Mouse (Mus musculus) mouse trophoblast stem cell (cell line): ENCODE measurements at regions not wholly inside any gene's neighbourhood (a gene's known extent, or its start where the extent isn't known, plus 50 kb on each side); places are given as distances from the start of the nearest gene placed in this dataset.

Source experiments
- in situ Hi-C, 2 experiments: fragments of 300-500 bp; cut with MseI, MboI; formaldehyde crosslinking; loops; 2 replicates in 1 of 2; 3 replicates in 1 of 2; pipeline ENCODE4 v1.15.1; 2025

- in situ Hi-C loops: no loop called here
These were observed 545.6 kb downstream of the Tfap2b start for GRCm38 (mm10) chr1:19754346-19754745.

DNA sequence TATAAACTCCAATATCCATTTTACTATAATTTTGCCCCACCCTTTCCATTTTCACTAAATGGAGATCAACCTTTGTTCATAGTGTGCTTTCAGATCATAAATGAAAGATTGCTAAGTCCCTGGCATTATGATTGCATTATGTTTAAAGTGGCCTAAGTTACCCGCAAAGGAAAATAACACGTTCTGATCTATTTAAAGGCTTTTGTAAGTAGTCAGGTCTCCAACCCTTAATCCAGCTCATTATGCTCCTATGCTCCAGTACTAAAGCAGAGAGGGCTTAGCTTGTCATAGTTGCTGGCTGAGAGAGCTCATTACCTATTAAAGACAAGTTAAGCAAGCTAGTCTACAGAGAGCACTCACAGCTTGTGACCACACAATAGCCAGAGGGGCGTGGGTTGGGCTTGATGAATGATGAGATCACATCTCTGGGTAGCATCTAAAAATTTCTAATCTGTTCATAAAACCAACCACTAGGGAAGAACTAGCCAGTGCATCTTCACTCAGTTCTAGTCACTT, 549.3 kb downstream of the Tfap2b start:
- in situ Hi-C loops: no loop called here

DNA sequence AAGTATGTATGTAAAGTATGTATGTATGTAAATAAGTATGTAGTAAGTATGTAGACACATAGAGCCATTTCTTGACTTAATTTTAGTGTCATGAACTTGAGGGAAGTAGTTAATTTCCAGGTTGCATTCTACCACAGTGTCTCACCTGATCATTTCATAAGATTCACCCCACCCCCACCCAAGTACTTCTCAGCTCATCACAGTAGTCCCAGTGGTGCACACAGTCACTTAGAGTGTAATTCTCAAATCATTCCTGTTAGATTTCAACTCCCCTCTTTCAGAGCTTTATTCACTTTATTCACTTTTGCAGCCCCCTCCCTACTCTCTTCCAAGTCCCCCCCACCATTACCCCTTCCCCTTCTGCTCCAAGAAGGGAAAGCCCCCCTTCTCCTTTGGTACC, 558.2 kb downstream of the Tfap2b start:
- in situ Hi-C loops: no loop called here

- in situ Hi-C loops: no loop called here
These were observed 563.6 kb downstream of the Tfap2b start for GRCm38 (mm10) chr1:19772266-19772665.

DNA sequence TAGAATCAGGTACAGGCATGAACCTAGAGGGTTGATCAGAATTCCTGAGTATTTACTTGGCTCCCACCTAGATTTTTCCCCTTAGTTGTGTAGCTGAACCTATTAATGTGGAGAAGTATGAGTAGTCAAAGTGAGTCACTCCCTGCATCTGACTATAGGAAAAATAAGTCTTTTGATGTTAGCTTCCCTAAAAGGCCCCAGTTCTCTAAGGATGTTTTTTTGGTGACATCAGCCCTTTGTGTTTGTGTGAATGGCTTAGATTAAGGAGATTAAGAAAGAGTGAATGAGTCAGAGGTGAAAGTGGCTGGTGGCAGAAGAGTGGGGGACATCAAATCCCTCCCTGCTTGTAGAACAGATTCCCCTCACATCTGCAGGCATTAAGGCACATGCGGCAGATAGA, 565.8 kb downstream of the Tfap2b start:
- in situ Hi-C loops: no loop called here

DNA sequence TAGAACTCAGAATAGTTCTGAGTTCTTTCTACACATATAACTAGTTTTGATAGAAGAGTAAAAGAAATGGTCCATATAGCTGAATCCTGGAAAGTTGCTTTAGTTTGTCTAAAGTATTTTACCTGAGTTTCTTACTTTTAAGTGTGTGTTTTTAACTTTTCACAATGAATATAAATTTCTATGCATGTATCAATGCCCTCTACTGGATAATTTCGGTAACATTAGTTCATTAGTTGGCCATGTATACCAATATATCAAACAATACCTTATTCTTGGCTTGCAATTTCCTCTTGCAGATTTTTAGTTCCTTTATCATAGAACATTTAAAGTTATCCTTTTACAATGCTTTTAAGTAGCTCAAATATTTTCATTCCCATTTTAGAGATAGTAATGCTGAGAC, 568.8 kb downstream of the Tfap2b start:
- in situ Hi-C loops: no loop called here

- in situ Hi-C loops: no loop called here
These were observed 578.3 kb downstream of the Tfap2b start for GRCm38 (mm10) chr1:19786971-19787370.

GRCm38 (mm10) chr1:19794124-19794523, 585.4 kb downstream of the Tfap2b start:
- in situ Hi-C loops: no loop called here

DNA sequence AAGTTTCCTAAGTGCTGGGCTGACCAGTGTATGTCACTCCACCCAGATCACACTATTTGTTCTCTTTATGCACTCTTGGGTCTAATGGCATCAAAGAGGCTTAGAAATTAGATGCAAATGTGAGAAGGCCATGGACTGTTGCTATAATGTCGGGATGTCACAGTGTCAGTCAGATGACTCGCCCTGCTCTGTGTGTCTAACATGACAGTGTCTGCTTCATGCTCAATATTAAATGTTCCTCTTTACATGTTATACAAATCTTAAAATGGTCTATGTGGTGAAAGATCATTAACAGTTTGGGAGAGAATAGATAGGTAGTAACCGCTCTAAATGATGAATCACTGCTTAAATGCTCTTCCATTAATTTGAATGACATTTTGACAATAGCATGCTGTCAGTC, 617.2 kb downstream of the Tfap2b start:
- in situ Hi-C loops: no loop called here

DNA sequence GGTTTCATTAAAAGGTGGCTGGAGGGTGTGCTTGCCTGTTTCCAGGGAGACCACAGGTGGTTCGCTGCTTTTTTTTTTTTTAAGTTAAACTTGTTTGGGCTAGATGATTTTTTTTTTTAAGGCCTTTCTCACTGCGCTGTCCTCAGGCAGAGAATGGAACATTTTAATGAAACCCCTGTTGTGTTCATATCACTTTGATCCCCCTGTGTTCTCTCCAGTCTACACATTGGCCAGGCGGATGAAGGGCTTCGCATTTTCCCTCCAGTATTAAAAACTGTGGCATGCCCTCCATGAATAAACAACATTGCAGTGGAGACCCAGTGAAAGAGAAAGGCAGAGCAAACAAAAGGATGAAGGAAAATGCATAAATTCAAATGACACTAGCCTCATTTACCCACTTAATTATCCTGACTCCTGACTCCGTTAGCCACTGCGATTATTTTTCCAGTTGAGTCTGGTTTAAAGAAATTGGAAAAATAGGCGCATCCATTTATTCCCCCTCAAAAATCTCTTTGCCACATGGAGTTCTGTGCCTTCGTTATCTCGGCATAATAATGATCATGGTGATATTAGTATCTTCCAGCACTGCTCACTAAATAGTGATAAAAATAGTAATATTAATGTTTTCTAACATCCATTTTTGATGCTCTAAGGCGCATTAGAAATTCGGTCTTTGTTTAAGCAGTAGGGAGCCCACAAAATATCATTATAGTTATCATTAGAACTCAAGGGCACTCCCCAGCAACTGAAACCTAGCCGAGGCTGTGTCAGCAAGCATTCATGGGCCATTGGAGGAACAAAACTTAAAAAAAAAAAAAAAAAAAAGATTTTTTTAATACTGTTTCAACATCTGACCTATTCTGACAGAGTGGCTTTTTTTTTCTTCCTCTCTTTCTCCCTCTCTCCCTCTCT, 618.0 kb downstream of the Tfap2b start:
- in situ Hi-C loops: no loop called here

DNA sequence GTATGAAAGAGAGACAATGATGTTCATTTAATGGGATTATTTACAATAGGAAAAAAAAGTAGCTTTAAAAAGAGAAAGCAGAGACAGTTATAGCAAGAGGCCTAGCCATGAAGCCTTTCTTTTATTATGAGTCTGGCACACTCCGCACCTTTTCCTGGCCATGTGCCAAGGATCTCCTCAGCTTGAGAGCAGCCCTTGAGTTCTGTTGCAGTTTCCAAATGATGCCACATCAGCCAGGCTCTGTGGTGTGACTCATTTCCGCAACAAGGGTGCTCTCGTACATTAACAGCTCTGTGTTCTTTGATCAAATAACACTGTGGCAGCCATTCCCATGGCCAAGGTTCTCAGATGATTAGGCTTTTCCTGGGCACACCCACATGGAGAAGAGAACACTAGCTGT, 641.2 kb downstream of the Tfap2b start:
- in situ Hi-C loops: no loop called here

DNA sequence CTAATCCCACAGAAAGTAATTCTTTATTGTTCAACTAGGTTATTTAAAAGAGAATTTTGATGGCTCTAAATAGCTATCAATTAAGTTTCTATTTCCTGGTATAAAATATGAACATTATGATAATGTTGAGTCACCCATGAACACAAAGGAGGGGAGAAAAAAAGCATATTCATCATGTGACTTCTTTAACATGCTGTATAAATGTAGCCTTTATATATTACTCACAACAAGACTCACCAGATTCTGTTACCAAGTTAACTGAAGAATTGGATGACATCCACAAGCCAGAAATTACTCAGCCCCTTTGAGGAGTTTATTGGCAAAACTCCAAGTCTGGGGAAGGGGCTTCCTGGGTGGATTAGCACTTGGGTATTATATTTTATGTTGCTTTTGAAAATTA, 648.5 kb downstream of the Tfap2b start:
- in situ Hi-C loops: no loop called here

- in situ Hi-C loops: no loop called here
These were observed 659.8 kb downstream of the Tfap2b start for GRCm38 (mm10) chr1:19868478-19868877.

- in situ Hi-C loops: no loop called here
These were observed 672.5 kb downstream of the Tfap2b start for GRCm38 (mm10) chr1:19881193-19881592.

DNA sequence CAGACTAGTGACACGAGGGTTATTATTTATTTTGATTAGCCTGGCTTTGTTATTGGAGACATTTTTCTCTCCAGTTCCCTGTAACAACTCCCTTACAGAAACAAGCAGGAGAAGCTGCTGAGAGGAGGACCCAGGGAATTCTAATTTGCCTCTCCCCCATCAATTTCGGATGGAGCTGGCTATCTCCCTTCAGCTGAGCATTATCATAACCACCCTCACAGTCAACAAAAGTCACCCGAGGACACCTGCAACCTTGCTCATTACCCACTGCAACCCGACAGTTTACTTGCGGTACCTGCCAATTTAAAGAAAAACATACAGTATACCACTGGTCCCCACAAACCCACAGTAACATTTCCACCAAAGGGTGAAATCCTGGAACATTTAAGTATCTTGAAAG, 690.7 kb downstream of the Tfap2b start:
- in situ Hi-C loops: no loop called here

DNA sequence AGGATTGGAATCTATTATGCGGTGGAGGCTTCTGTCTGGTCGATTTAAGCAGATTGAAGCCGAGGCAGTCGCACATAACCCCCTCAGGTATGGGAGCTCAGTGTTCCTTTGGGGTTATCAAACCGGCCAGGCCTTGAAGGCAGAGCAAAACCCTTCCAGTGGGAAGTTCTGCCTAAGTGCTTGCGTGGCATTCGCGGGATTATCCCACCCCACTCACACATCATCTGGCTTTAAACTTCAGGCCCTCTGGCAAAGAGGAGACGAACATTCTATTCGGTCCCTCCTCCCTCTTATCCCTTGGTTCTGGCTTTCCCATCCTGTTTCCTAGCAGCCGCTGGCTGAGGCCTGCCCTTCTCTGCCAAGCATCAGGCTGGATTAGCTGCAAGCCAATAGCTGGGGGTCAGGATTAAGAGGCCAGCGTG, 691.2 kb downstream of the Tfap2b start:
- in situ Hi-C loops: no loop called here

- in situ Hi-C loops: no loop called here
These were observed 692.3 kb downstream of the Tfap2b start for GRCm38 (mm10) chr1:19900983-19901531.

DNA sequence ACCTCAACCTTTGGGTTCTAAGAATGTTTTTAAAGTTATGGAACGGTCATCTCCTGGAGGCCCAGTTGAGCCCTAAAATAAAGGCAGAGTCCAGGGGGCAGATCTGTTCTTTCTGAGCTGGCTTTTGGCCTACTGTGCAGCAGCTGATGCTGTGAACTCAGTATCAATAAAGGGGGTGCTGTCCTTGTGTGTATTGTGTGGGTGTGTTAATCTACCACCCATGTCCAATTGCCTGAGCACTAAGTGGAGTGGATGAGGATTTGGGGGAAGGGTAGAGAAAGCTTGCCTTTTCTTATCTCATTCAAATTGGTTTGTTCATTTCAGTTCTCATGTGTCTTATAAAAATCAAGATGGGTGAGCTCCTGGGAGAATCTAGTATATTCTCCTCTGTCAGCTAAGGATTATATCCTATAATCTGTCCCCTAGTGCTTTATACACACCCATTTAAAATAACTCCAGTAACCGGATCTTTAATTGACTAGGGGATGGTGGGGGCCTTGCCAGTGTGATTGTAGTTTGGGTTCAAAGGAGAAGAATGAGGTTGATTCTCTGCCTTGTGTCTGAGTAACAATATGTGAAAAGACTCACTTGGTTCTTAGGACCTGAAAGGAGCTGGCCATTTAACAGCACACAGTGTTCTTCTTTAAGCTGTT, 703.6 kb downstream of the Tfap2b start:
- in situ Hi-C loops: no loop called here

DNA sequence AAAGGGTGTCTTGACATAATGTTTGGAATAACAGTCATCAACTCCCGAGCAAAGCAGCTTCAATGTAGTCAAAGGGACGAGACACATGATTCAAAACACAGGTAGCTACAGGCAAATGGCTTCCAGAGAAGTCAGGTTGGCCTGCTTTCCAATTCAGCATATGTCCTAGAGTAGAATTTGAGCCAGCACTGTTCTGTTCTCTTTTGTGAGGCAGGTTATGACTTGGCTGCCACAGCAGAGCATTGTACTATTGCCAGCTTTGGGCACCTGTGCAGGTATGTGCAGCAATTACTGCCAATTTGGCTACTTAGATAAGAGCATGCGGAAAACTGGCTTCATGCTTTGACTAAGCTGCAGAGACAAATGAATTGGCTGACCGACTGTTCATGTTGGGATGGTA, 699.1 kb downstream of the Pkhd1 start:
- in situ Hi-C loops: no loop called here

DNA sequence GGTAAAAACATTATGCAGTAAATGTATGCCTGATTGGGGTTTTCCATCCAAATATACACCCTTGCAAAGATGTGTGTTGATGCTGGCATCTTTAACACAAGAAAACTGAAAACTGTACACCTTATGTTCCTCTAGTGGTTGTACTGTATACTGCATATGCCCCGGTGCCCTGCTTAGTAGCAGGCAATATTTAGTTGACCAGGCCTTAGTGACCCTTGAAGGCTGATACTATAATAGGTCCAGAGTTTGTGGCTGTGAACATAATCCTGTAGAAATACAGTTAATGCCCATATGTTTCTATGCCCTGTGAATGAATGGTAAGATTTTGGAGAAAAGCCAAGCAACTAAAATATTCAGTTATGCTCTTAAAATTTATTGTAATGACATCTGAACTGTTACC, 690.7 kb downstream of the Pkhd1 start:
- in situ Hi-C loops: no loop called here

GRCm38 (mm10) chr1:19927736-19928327, 690.0 kb downstream of the Pkhd1 start:
- in situ Hi-C loops: no loop called here

GRCm38 (mm10) chr1:19951050-19951679, 666.7 kb downstream of the Pkhd1 start:
- in situ Hi-C loops: loop anchor here in 1 of 2 experiments (25.0 kb wide), 1 partner anchor 739 kb away; the partner anchor contains the start of gene Tfap2b
